Mouse (Mus musculus) retina, postnatal 1 day (tissue): Measurements from ENCODE around the gene Ap1s2.

ENCODE experiments used
- DNase-seq: peaks from one replicate; pipeline ENCODE4 v3.0.0-alpha.2; 2012

The Ap1s2 gene

GRCm38 (mm10) chrX:163908337-163909250, at the start of gene Ap1s2:
Gene Ap1s2, plus strand, starts transcription at chrX:163909017.
- peak; percentile 96 for DNase-seq

- DNase-seq, result peak; percentile 60
Measured at GRCm38 (mm10) chrX:163867711-163868379, 41.0 kb upstream of the Ap1s2 start.

GRCm38 (mm10) chrX:163868659-163869278, 40.0 kb upstream of the Ap1s2 start:
- peak; percentile 30 for DNase-seq

GRCm38 (mm10) chrX:163875932-163876331, 32.9 kb upstream of the Ap1s2 start:
- no peak for DNase-seq

- no peak for DNase-seq
Measured at GRCm38 (mm10) chrX:163876636-163877035, 32.2 kb upstream of the Ap1s2 start.

GRCm38 (mm10) chrX:163879039-163879438, 29.8 kb upstream of the Ap1s2 start:
- DNase-seq, result no peak

GRCm38 (mm10) chrX:163879461-163879860, 29.4 kb upstream of the Ap1s2 start:
- peak; percentile 3 for DNase-seq

- DNase-seq, result peak; percentile 92
Measured at GRCm38 (mm10) chrX:163885539-163885981, 23.3 kb upstream of the Ap1s2 start.

- no peak for DNase-seq
Measured at GRCm38 (mm10) chrX:163897354-163897753, 11.5 kb upstream of the Ap1s2 start.

GRCm38 (mm10) chrX:163899431-163900020, 9.3 kb upstream of the Ap1s2 start:
- DNase-seq, result no peak

GRCm38 (mm10) chrX:163906861-163907260, 2.0 kb upstream of the Ap1s2 start:
- no peak for DNase-seq

GRCm38 (mm10) chrX:163908003-163908336, 847 bp upstream of the Ap1s2 start:
- no peak for DNase-seq

GRCm38 (mm10) chrX:163909381-163909780, 564 bp downstream of the Ap1s2 start:
- peak; percentile 69 for DNase-seq

- peak; percentile 52 for DNase-seq
Measured at GRCm38 (mm10) chrX:163912791-163913190, 4.0 kb downstream of the Ap1s2 start.

GRCm38 (mm10) chrX:163929550-163929949, 20.7 kb downstream of the Ap1s2 start:
- no peak for DNase-seq

GRCm38 (mm10) chrX:163934731-163935130, 25.9 kb downstream of the Ap1s2 start:
- DNase-seq, result no peak

- no peak for DNase-seq
Measured at GRCm38 (mm10) chrX:163938587-163938986, 29.8 kb downstream of the Ap1s2 start.

- no peak for DNase-seq
Measured at GRCm38 (mm10) chrX:163944381-163944780, 35.6 kb downstream of the Ap1s2 start.

GRCm38 (mm10) chrX:163951618-163952017, 42.8 kb downstream of the Ap1s2 start:
- no peak for DNase-seq

- no peak for DNase-seq
Measured at GRCm38 (mm10) chrX:163957381-163957780, 48.6 kb downstream of the Ap1s2 start.

- DNase-seq, result peak; percentile 77
Measured at GRCm38 (mm10) chrX:163957803-163958466, 49.1 kb downstream of the Ap1s2 start.

- peak; percentile 93 for DNase-seq
Measured at GRCm38 (mm10) chrX:163958467-163958875, 49.7 kb downstream of the Ap1s2 start, which contains the start of gene Zrsr2. Gene Zrsr2, minus strand, starts transcription at chrX:163958661.
